Mouse (Mus musculus): ENCODE results near the gene Cxcr6.

Cxcr6 gene

DNA sequence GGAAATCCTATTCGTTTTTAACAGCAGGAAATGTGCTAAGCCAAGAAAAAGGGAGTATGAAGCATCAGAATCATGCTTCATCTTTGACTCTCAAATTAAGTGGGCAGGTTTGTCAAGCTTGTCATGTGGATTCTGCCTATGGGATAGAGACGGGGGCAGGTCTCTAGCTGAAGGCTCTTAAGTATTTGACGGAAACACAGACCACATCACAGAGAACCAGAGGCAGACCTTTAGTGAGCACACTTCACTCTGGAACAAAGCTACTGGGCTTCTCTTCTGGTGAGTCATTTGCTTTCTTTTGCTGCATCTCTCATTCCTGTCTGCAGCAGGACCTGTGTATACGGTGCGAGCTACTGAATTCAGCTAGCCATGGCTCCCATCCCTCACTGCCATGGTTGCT is at the start of gene Cxcr6:
TSS of gene Cxcr6 (plus strand) at position 209 of the 400 bp plus-strand sequence.
- no peak for DNase-seq

- DNase-seq = no peak
Observed at GRCm38 (mm10) chr9:123756752-123757151, 49.5 kb upstream of the Cxcr6 start.

GRCm38 (mm10) chr9:123757326-123757725 is 48.9 kb upstream of the Cxcr6 start:
- DNase-seq = no peak

DNA sequence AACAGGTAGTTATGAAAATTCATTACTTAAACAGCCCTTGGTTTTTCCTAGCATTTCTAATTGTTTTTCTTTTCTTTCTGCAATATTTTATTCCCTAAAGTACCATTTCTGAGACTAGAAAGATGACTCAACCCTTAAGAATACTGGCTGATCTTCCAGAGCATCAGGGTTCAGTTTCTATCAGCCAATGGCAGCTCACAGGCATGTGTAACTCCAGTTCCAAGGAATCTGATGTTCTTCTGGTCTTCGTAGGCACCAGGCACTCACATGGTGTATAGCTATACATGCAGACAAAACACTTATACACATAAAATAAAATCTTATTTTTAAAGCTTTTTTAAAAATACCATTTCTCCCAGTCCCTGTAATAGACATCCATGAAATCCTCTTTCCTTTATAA is 48.1 kb upstream of the Cxcr6 start:
- no peak for DNase-seq

GRCm38 (mm10) chr9:123758645-123759044 is 47.6 kb upstream of the Cxcr6 start:
- no peak for DNase-seq

DNA sequence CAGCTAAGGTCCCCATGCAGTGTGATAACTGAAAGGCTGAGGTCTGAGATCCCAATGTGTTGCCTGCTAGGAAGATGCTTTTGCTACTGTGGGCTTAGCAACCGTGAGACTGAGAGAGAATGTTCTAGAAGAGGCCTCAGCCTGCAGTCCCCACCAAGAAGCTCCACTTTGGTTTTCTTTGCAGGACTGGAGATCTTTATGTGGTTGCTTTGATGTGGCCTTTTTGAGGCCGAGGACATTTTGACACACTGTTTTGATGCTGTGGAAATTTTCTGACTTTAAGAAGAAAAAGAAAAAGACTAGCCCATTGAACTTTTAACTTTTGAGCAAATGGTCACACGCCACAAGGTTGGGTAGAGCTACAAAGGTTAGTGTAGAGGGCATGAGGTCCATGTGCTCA is 45.5 kb upstream of the Cxcr6 start:
- no peak for DNase-seq

GRCm38 (mm10) chr9:123762886-123763285 is 43.4 kb upstream of the Cxcr6 start:
- no peak for DNase-seq

DNA sequence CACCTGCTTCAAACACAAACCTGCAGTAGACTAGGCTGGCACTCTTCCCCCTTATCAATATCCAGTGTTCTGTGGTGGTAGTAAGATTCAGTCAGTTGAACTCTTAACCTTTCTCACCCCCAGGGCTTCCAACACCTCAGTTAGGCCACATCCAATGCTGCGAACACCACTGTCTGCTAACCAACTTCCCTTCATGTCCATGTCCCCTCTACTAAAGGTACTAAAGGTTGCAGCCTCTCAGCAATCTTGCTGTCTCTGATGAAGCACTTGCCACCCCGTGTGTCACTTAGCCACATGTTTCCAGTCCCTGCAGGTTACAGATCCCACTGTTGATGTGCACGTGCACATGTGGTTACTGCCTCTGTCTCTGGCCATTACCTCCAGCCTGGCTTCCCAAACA is 42.5 kb upstream of the Cxcr6 start:
- DNase-seq = no peak

DNA sequence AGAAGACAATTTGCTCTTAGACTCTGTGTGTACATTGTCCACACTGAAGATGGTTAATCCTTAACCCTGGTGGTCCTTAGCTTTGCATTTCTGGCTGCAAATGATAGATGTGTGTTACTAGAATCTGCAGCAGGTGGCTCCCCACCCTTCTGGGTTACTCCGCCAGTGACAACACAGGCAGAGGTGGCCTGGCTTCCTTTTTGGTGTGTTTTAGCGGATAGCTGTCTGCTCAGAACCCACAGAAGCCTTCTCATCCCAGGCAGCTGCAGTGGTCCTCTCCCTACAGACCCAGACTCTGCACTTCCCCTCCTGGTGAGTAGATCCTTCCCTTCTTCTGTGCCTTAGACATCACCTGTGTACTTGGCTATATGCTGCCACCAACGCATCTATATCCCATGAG is 39.3 kb upstream of the Cxcr6 start:
- no peak for DNase-seq

GRCm38 (mm10) chr9:123768443-123768842 is 37.8 kb upstream of the Cxcr6 start:
- DNase-seq = no peak

- DNase-seq = no peak
Observed at GRCm38 (mm10) chr9:123769532-123769931, 36.7 kb upstream of the Cxcr6 start.

- peak in 1 of 2 experiments; percentile 14 for DNase-seq
Observed at GRCm38 (mm10) chr9:123773299-123773698, 33.0 kb upstream of the Cxcr6 start.

DNA sequence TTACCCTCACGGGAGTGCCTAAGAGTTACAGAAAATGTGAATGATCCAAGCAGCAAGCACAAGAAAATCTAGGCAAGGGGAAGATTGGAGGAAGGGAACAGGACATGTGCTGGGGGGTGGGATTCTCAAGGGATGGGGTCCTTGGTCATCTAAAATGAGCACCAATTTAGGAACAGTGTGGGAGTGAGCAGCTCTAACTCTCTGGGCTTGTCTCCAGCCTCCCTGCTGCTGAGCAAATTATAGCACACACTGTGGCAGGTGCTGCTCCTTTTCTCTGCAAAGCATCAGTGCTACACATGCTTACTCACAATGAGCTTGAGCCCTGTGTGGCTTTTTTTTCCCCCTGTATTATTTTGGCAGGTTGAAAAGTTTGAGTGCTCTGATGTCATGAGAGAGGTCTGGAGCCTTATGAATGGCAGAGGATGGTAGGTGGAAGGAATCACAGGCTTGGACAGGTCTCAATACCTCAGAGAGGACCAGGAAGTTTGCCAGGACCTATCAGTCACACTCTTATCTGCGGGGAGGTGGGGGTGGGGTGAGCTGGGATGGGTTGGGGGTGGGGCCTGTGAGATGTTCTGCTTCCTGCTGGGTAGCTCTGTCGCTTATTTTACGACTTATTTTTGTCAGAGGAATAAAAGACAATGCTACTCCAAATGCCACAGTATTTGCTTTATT is 17.3 kb upstream of the Cxcr6 start:
- no peak for DNase-seq

GRCm38 (mm10) chr9:123796174-123796573 is 10.1 kb upstream of the Cxcr6 start:
- DNase-seq = peak; percentile 47 to 54

- no peak for DNase-seq
Observed at GRCm38 (mm10) chr9:123801527-123801926, 4.7 kb upstream of the Cxcr6 start.

DNA sequence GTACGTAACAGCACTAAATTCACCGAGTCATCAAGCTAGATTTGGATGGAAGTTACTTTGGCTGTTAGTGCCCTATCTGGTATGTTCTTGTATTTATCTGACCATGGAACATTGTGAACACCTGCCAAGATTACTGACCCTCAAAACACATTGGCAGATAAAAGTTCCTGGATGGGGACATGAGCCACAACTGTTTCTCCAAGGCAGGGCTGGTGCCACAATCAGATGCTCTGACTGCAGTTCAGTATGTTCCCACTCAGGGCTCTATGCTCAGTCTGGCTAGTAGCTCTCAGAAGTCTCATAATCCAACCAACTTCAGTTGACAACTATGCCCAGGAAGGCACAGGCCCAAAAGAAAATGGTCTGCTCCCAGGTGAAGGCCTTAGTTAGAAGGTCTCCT is 3.9 kb upstream of the Cxcr6 start:
- no peak for DNase-seq

- DNase-seq = no peak
Observed at GRCm38 (mm10) chr9:123802896-123803295, 3.4 kb upstream of the Cxcr6 start.

DNA sequence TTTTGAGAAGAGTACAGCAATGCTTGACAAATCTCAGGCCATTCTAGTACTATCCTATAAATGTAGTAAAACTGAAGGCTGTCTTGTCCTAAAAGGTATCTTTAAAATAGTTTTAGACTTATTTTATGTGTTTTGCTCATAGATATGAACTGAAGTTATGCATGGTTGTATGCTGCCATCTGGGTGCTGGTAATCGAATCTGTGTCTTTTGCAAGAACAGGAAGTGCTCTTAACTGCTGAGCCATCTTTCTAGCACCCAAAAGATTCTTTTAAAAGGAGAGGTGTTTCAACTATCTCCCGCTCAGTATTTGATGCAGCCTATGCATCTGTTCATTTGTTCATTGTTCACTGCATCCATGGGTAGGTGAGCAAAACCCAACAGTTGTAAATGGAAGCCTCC is 1.0 kb upstream of the Cxcr6 start:
- no peak for DNase-seq

- no peak for DNase-seq
Observed at GRCm38 (mm10) chr9:123808583-123808982, 2.3 kb downstream of the Cxcr6 start.

DNA sequence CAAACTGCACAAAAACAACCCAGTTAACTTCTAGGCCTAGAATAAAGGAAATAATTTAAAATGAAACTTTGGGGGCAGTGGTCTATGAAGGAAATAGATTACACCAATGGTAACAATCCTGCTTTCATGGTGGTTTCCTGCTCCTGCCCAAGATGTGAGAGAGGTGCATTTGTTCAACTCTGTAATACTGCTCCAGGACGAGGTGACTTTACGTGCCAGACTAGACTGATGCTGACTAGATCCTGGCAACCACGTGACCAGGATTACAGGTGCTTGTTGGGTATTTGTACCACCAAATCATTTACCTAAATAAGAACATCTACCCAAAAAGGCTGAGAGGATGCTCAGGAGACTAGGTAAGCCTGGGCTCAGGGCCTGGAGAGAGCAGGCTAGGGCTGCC is 5.6 kb downstream of the Cxcr6 start:
- DNase-seq = no peak

- no peak for DNase-seq
Observed at GRCm38 (mm10) chr9:123814326-123814725, 8.1 kb downstream of the Cxcr6 start.

DNA sequence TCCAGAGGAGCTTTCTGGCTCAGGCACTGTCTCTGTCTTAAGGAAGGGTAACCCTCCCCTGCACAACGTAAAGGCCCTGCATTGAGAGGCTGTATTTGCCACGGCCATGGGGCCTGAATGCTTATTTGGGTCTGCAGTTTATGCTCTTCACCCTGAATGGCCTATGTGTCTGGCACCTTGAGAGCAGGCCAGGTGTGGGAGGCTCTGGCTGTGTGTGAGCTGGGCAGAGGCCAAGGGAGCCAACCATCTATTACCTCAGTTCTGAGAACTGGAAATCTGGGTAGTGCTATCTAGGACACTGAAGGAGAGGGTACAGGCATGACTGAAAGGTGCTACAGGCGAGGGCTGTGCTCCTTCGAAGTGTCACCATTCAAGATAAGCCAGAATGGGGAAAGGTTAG is 8.5 kb downstream of the Cxcr6 start:
- no peak for DNase-seq

- no peak for DNase-seq
Observed at GRCm38 (mm10) chr9:123815444-123815843, 9.2 kb downstream of the Cxcr6 start.

DNA sequence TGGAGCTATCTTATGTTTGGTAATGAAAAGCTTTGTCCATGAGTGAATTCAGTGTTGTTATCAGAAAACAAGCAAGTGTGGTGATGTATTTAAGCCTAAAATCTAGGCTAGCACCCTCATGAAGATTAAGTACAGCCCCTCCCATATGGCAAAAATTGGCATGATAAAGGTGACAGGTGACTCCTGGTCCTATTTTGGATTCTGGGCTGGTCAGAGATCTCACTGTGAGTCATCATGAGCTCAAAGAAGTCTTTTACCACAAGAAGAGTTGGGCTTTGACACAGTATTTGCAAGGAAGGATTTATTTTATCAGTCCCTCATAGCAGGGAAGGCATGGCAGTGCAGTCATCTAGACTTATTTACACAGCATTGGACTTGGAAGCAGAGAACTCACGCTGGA is 9.7 kb downstream of the Cxcr6 start:
- no peak for DNase-seq

DNA sequence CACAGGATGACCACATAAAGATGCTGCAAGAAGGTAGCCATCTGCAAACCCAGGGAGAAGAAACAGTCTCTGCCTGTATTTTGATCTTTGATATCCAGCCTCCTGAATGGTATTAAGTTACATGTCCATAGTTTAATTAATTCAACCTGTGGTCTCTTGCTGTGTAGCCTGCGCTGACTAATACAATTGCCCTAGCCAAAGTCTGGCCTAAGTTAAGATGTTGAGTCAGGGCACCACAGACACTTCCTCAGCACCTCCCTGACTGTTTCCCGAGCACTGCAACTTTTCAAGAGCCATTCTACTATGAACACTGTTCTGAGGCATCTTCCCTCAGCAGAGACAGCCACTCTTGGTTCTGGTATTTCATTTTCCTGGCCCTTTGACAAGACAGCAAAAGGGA is 12.3 kb downstream of the Cxcr6 start:
- no peak for DNase-seq
